Mouse (Mus musculus) testis, postnatal 14 days (tissue): Measurements from ENCODE around the gene Irf2bpl.

ENCODE experiments used
- DNase-seq: peaks from one replicate; pipeline ENCODE4 v3.0.0; 2021; ENCODE audit warnings: low spot score

Gene Irf2bpl

GRCm38 (mm10) chr12:86858983-86859872 is 25.4 kb downstream of the Irf2bpl start:
- DNase-seq = peak; percentile 47

DNA sequence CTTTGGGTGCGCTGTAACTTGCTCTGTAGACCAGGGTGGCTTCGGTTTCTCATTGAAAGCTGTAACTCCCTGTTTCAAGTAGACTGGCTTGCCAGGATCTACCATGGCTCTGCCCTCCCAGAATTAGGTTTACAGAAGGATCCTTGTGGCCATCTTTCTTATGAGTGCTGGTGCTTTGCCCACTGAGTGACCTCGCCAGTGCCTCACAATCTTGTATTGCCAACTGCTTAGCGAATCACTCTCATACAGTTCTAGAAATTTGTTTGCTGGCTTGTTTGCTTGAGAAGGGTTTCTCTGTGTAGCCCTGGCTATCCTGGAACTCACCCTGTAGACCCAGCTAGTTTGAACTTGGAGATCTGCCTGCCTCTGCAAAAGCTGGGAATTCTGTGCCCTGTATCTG is 26.1 kb downstream of the Irf2bpl start:
- DNase-seq = no peak

- no peak for DNase-seq
Measured at GRCm38 (mm10) chr12:86857290-86857689, 27.3 kb downstream of the Irf2bpl start.

DNA sequence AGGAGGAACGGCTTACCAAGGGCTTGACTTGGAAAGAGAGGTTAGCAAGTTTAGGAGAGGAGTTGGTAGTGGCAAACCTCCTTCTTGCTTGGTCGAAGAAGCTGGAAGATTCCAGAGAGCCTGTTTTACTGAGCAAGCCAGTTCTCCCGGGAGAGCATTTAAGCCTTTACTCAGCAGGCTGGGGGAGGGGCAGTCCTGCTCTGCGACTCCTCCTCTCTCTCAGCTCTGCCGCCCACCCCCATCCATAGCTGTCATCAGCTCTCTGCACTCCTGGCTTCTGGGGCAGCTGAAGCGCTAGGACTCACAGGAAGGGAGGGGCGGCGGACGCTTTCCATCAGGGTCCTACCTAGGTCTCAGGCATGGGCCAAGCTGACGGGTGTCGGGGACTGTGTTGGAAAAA is 28.9 kb downstream of the Irf2bpl start:
- no peak for DNase-seq

GRCm38 (mm10) chr12:86853516-86853915 is 31.1 kb downstream of the Irf2bpl start:
- DNase-seq = no peak

GRCm38 (mm10) chr12:86851313-86851712 is 33.3 kb downstream of the Irf2bpl start:
- no peak for DNase-seq

DNA sequence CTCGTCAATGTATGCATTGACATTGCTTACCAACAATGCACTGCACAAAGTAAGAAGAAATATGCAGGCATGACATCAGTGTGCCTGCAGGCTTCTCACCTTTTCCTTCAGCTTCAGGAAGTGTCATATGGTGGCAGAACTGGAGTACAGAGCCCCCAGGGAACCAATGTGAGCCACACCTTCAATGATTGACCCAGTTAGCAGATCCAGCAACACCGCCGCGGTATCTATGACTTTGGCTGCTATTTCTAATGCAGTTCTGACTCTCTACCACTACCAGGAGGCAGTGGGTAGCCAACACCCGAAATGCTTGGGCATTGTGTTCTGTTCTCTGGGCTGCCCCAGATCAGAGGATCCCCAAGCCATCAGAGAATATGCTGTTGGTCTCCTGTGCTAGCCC is 33.9 kb downstream of the Irf2bpl start:
- no peak for DNase-seq

- no peak for DNase-seq
Measured at GRCm38 (mm10) chr12:86849945-86850626, 34.5 kb downstream of the Irf2bpl start.

- DNase-seq = no peak
Measured at GRCm38 (mm10) chr12:86842866-86843459, 41.6 kb downstream of the Irf2bpl start.

- DNase-seq = no peak
Measured at GRCm38 (mm10) chr12:86840526-86840925, 44.1 kb downstream of the Irf2bpl start.

DNA sequence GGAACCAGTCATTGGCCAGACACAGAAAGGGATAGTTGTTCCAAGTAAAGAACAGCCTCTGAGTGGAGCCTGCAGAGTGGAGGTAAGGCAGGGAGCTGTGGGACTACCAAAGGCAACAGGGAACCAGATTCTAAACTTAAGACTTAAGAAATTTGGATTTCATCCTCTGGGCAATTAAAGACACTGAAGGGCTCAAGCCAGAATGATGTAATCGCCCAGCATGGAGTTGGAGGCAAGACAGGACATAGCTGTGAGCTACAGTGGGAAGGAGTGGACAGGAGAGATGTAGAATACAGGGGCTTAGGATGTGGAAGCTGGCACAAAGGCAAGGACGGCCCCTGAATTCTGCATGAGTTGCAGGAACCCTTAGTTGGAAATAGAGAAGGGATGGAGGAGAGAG is 46.4 kb downstream of the Irf2bpl start:
- no peak for DNase-seq

DNA sequence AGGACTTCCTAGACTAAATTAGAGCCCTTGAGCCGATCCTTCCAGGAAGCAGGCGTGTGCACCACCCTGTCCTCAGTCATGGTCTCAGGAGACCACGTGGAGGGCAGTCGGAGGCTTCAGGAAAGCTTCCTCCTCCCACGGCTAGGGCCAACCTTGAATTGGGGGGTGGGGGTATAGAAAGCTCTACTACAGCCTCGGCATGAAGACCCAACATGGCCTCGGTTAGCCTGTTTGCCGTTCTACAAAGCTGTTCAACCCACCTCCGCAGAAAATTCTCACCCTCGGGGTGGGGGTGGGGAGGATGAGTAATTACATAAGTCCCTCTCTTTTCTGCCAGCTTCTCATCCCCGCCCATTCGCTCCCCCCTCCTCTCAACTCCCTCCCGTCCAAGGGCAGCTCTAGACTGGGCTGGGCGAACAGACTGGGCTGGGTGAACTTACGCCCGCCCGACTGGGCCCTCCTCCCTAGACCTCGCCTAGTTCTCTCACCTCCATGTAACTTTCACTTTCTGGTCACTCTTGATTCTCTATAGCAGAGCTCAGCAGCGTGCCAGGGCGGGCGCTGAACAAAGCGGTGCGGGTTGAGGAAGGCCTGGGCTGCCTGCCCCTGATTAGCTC is 48.1 kb downstream of the Irf2bpl start:
- peak; percentile 87 for DNase-seq

- DNase-seq = no peak
Measured at GRCm38 (mm10) chr12:86835899-86836298, 48.7 kb downstream of the Irf2bpl start.

DNA sequence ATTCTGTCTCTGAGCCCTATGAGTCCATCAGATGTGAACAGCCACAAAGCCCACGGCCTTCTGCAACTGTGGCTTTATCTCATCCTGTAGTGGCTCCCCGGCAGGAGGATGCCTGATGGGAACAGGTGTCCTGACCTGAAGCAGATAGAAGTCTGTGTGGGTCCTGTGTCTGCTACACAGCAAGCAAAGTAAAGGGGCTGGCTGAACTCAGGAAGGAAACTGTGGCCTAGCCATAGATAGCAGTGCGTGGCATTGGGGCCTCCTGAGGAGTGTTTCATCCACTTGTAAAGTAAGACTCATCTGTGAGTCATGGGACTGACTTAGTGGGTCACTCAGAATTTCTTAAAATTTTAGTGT is 50.2 kb downstream of the Irf2bpl start:
- no peak for DNase-seq

- DNase-seq = peak; percentile 64
Measured at GRCm38 (mm10) chr12:86833711-86834415, 50.7 kb downstream of the Irf2bpl start.

DNA sequence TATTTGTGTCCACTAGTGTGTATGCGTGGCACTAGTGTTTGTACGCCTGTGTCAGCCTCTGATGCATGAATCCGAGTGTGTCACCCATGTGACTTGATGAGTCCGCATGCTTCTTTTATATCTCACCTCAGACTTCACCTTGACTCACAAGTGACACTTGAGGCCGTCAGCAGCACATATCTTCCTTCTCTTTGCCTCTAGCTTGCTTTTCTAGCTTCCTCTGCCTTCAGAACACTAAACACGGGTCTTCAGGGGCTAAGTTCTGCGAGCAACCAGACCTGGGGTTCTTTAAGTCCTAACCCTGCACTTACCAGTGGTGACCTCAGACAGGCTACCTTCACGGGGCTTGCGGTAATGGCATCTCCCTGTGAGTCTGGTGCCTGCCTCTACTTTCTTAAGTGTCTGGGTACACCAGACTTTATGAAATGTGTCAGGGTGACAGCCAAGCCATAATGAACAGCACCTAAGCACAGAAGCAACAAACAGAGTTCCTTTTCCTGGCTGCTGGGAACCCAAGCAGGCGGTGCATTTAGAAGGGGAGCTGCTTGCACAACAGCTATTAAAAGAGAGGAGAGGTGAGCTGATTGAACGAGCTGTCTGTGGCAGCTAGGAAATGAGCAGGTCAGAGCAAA is 51.9 kb downstream of the Irf2bpl start:
- no peak for DNase-seq

DNA sequence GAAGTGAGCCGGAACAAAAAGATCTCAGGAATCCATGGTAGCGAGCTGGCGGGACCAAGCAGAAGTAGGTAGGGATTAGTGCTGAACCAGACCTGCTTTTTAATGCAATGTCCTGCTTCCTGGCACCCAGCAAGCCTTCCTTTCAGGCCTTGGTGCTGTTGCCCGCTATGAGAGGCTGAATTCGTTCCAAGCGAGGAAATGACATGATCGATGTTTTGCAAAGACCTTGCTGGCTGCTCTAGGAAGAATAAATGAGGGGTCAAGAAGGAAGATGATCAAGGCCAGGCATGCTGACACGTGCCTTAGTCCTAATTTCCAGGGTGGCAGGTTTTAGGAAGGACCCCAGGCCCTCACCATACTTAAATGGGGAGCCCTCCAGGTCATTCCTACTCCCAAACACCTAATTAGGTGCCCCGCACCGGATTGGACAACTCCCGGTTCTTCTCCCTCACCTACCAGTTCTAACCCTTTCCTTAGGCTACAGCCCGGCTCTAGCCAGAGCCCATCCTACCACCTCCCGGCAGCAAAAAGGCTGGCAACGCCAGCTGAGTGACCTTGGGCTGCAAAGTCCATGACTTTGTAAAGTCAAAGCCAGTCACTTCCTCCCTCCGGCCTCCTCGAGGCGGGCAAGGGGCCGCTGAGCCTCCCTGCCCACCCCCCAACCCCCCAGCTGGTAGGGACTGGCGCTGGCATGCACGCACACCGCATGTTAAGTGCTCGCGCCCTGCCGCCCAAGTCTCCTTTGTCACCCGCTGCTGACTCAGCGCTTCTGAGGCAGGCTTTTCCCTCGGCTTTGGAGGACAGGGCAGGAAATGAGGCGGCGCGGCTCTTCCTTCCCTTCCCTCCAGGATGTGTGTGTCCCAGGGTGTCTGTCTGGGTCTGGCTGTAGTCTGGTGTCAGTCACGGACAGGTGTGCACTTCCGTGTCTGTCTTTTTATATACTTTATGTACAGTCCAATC is 52.7 kb downstream of the Irf2bpl start:
- peak; percentile 31 for DNase-seq
